Mouse (Mus musculus) kidney, adult 11 months (tissue): ENCODE results near the gene Trim28.

Experiments used
- DNase-seq: peaks from one replicate; pipeline ENCODE4 v3.0.0; 2022

The Trim28 gene

DNA sequence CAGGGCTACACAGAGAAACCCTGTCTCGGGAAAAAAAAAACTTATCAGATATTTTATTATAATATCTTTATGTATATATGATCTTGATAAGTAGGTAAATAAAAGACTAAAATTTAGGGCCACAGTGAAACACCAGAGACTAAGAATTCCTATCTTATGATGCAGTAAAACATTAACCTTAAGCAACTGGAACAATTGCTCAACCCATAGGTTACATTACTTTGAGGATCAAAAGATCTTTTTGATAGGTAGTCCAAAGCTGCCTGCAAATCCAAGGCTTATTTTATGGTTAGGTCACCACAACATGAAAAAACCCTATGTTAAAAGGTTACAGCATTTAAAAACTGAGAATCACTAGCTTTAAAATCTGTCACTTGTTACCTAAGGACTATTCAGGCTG, 2.7 kb downstream of the Trim28 start:
- DNase-seq, result no peak

GRCm38 (mm10) chr7:13003380-13003779, 4.5 kb downstream of the Trim28 start:
- DNase-seq, result no peak

GRCm38 (mm10) chr7:13006011-13006410, 7.1 kb downstream of the Trim28 start:
- no peak for DNase-seq

DNA sequence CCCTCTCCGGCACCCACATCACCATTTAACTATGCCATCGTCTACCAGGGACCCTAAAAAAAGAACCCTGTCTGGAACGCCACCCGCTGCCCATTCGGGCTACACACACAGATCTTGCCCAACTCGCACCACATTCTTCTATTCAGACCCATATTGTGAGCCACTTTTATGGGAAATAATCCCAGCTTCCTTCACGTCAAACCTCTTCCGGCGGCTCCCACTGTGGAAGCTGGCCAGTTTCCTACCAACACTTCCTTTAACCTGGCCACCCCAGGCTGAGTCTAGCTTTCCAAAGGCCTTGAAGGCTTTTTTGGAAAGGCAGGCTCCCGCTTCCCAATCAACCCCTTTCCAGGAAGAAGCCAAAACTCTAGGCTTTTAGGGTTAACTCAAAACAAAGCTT, 7.6 kb downstream of the Trim28 start:
- DNase-seq, result no peak

GRCm38 (mm10) chr7:13007341-13008092, 8.6 kb downstream of the Trim28 start:
- DNase-seq, result no peak

DNA sequence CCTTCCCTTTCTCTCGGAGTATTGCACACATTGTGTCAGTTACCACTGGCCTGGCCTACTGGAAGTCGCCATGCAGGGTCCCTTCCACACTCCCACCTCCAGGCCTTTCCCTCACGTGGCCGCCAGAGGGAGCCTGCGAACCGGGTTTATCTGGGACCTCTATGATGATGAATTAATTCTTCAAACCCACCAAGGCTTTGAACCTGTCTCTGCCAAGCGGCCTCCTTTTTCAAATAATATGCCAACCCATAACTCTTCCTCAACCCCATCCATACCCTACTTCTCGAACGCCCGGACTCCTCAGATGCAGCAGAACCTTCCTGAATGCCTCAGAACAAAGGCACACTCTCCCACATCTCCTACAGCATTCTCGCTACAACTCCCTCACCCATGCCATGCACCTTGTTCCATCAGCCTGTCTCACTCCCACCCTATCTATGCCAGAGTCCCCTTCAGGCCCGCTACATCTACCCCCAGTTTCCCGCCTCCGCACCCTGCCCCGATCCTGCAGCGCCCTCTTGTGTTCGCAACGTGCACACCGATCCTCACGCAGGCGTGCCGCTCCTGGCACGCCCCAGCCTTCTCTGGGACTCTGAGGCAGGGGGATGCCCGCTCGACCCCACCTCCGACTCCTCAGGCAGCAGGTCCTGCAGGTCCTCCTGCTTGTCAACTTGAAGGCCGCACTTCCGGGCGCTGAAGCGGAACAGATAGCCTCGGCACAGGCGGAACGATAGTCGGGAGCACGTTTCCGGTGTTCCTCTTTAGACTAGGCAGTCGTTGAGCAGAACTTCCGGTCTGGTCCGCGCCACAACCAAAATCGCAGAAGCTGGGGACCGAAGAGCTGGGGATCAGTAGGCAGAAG, 10.5 kb downstream of the Trim28 start:
- DNase-seq, result peak; percentile 95

DNA sequence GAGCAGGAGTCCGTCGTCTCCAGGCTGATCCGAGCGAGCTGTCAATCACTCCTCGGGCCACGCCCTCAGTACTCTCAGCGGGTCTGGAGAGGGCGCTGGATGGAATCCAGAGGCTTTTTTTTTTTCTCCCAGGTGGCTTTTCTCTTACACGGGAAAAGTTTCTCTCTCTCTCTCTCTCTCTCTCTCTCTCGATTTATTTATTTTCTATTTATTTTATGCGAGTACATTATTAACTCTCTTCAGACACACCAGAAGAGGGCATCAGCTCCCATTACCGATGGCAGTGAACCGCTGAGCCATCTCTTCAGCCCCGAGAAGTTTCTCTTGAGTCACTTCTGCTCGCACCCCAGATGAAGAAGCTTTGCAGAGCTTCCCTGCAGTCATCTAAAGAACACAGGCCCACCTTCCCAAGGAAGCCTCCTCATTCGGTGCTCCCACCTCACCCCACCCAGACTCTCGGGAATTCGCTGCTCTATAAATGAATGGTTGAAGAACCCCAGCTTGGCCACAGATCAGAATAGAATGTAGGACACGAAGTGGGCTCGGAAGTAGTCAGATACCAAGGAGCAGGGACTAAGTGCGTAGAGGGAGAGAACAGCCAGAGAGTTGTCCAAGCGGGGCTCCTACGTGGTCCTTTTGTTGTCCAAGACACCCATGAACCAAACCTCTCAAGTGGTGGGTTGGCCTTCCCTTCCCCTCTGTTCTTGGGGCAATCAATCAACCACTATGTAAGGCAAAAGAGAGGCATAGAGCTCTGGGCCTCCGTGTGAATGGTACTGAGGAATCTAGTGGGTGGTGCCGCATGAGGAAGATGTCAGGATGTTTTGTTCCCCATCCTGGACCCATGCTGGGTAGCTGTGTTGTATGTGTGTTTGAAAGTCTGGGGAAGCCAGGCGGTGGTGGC, 11.3 kb downstream of the Trim28 start, which contains the start of gene Zbtb45:
TSS of gene Zbtb45 (minus strand) at position 30 of the 904 bp plus-strand sequence.
- DNase-seq, result no peak

GRCm38 (mm10) chr7:13013671-13014070, 14.8 kb downstream of the Trim28 start:
- DNase-seq, result no peak

DNA sequence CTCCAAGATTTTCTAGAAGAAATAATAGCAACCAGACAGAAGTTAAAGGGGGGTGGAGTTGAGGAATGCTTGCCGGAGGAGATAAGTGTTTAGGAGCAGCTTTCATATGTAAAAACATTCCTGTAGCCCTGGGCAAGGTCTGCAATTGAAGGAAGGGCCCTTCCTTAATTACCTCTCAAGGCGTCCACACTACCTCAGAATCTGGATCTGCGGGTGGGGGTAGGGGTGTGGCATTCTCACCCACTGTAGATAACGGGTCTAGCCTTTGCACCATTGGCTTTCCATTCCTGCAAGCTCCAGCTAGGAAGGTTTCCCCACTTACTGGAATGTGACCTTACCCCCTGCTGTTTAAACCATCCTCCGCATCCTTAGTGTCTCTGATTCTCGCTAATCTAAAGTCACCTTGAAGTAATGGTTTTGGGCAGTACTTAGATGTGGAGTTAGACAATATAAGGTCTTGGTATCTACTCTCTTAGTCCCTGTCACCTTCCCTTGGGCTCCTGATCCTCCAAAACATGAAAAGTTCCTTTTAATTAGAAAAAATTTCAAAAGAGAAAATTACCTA, 15.4 kb downstream of the Trim28 start:
- no peak for DNase-seq

- DNase-seq, result no peak
Observed at GRCm38 (mm10) chr7:13015217-13015616, 16.3 kb downstream of the Trim28 start.

- peak; percentile 75 for DNase-seq
Observed at GRCm38 (mm10) chr7:13022773-13023535, 24.0 kb downstream of the Trim28 start.

DNA sequence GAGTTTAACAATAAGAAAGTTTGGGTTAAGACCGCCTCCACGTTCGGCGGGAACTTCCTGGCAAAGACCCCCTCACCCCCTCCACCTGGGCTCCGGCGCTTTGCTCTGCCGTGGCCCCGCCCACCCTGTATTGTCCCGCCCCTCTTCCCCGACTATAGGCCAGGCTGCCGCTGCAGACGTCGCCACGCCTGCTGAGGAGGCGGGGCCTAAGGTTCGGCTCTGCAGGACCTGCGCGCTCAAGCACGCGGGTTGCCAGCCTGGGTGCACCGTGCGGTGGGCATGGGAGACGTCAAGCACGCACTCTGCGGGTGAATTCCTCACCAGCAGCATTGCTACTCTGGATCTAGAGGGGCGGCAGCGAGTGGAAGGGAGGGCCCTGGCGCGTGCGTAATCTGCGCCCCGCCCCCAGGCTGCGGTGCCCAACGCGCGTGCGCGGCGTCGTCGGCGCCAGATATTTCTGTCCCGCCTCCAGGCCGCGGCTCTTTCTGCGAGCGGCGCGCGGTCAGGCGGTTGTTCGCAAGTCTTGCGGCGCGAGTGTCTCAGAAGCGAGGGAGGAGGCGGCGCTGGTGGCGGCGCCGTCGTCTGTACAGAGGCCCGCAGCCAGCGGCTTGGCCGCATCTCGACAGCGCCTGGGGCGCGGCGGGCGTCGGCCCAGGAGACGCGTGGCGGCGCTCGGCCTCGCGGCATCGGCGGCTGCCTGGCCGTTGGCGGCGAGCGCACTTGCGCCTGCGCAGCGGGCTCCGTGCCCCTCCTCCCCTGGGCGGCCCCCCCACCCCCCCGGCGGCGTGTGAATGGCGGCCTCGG, 25.2 kb downstream of the Trim28 start:
- DNase-seq, result peak; percentile 91

- DNase-seq, result peak; percentile 64
Observed at GRCm38 (mm10) chr7:13024805-13025204, 25.9 kb downstream of the Trim28 start.

GRCm38 (mm10) chr7:13025511-13026112, 26.7 kb downstream of the Trim28 start:
- no peak for DNase-seq

DNA sequence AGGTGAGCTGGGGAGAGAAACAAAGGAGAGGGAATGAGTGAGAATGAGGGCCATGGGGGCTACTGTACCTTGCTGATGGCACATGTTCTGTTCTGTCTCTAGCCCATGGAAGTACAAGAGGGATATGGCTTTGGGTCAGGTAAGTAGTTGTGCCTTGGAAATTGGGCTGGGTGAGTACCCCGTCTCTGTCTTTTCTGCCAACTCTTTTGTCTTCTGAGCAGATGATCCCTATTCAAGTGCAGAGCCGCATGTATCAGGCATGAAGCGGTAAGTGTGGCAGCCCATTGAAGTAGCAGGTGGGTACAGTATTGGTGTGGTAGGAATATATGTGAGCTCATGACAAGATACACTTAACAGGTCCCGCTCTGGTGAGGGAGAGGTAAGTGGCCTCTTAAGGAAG, 30.1 kb downstream of the Trim28 start:
- no peak for DNase-seq

DNA sequence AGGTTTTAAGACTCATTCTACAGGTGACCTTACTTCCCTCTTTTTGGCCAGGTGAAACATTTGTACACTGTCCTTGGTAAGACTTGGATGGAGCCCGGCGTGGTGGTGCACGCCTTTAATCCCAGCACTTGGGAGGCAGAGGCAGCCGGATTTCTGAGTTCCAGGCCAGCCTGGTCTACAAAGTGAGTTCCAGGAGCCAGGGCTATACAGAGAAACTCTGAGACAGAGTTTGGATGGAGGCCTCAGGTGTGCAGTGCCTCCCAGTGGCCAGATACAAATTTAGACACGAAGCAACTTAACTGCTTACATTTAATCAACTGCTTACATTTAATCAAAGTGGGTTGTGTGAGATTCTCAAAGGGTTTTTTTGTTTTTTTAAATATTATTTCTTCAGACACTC, 32.2 kb downstream of the Trim28 start:
- DNase-seq, result no peak

DNA sequence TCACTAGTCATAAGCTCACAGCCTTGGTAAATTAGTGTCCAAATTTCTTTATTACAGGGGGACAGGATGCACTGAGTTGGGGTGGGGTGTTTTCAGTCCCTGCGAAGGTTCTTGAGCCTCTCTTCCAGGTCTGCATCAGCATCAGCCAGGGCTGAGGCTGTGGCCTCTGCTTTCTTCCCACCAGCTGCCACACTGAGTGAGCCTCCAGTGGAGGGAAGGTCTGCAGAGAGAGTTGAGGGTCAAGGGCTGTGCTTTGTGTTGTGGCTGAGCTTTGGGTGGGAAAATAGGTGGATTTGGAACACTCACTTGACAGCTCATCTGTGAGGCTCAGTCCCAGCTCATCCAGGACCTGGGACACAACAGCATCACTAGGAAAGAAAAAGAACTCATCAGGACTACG, 33.1 kb downstream of the Trim28 start:
- DNase-seq, result no peak

GRCm38 (mm10) chr7:13032541-13032940, 33.6 kb downstream of the Trim28 start:
- no peak for DNase-seq

GRCm38 (mm10) chr7:13033451-13034147, 34.7 kb downstream of the Trim28 start:
- no peak for DNase-seq
